Mouse (Mus musculus) thymus, postnatal 25 days (tissue): ENCODE measurements around the gene Ak5.
"Not testable (repeated sequence)": the region's sequence is repeated elsewhere in the genome, so short reads cannot be mapped to it uniquely, and the experiment has no call there.

Source experiments
- DNase-seq: peaks from one replicate; pipeline ENCODE4 v3.0.0; 2022

The Ak5 gene

GRCm38 (mm10) chr3:152470347-152470746 is 197.8 kb downstream of the Ak5 start:
- DNase-seq, result no peak

- no peak for DNase-seq
These were observed 198.5 kb downstream of the Ak5 start for GRCm38 (mm10) chr3:152469423-152470200.

GRCm38 (mm10) chr3:152468569-152469041 is 199.6 kb downstream of the Ak5 start:
- DNase-seq, result no peak

- no peak for DNase-seq
These were observed 200.1 kb downstream of the Ak5 start for GRCm38 (mm10) chr3:152468032-152468431.

DNA sequence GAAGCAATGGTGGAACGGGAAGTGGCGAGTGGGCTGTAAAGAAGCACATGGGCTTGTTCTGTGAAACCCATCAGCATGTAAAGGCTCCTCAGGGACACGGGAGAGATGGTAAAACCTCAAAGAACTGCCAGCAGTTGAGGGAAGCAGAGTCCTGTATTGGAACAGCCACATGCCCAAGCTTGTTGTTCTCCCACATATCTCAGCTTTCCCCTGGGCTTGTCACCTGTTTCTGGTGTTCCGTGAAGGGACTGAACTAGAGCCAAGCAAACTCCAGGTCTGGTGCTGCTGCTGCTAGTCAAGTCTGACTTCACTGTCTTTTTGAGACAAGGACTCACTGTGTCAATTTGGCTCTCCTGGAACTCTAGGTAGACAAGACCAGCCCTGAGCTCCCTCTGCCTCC is 200.8 kb downstream of the Ak5 start:
- no peak for DNase-seq

- no peak for DNase-seq
These were observed 201.3 kb downstream of the Ak5 start for GRCm38 (mm10) chr3:152466849-152467248.

DNA sequence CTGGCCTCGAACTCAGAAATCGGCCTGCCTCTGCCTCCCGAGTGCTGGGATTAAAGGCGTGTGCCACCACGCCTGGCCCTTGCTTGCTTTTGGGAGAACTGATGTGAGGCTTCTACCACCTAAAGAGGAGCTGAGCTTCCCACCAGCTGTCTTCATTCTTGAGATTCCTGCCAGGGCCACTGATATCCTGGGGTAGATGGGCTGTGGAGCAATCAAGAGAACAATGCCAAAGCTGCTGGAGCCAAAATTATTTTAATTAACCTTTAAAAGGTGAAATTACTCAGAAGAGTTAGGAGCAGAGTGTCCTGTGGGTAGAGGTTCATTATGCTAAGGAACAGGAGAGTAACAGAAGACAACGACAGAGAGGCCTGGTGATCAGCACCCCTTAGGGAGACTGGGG is 202.8 kb downstream of the Ak5 start:
- DNase-seq, result no peak

DNA sequence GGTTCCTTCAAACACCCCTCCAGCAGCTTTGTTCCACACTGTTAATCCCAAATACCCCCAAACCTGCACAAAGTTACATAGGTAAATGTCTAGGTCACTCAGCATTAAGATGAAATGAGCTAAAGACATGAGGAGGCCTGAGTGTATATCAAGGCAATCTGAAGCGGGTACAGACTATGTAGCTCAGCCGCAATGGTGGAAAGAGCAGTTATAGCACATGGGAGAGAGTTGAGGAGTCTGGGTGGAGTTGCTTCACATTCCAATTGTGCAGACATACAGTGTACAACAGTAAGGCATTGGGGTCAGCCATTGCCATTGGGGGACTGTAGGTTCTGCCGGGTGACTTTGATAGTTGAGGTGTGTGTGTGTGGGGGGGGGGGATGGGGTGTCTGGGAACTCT is 203.7 kb downstream of the Ak5 start:
- no peak for DNase-seq

DNA sequence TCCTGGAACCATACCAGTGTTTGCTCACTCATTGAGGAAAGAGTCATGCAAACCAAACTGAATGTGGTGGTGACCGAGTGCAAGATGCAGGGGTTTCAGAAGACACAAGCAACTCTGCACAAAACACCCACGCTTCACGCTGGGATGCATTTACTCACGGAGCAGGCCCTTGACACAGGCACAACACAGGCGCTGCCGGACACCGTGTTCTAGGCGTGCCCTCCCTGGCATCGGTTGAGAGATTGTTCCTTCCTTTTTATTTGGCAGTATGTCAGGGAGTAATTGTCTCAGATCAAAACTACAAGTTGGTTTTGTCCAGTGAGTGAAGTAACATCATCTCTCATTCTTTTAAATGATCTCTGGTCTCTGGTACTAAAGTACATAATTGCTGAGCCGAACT is 205.3 kb downstream of the Ak5 start:
- no peak for DNase-seq

- no peak for DNase-seq
These were observed 206.1 kb downstream of the Ak5 start for GRCm38 (mm10) chr3:152462038-152462547.

DNA sequence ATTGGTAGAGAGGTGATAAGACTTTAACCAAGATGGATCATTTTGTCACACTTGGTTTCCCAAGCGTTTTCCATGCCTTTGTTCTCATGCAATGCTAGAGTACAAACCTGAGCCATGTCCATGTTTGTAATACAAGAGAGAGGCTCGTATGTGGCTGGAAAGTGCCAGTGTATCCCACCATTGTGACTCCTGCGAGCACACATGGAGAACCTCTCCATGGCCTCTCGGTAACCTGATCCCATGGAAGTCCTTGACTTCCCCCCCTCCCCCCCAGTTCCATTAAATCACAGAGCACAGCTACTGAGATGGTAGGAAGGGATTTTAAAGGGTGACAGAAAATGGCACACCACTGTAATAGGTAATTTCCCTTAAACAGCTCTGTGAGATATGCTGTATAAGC is 207.4 kb downstream of the Ak5 start:
- no peak for DNase-seq

DNA sequence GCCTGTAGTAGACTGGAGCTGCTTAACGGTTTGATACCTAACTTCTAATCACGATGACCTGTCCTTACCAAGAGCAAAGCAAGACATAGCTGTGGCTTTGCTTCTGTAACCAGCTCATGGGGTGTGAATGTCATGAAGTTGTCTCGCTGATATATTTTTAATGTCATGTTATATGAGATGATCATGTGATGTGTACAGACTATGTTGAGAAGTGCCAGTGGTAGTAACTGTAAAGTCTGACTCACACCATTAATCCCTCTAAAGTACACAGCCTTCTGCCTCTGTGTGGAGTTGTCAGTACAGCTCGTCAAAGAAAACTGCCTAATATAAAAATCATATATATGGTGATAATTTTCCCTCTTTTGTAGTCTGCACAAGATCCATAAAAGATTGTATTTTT is 209.3 kb downstream of the Ak5 start:
- not testable (repeated sequence) for DNase-seq

DNA sequence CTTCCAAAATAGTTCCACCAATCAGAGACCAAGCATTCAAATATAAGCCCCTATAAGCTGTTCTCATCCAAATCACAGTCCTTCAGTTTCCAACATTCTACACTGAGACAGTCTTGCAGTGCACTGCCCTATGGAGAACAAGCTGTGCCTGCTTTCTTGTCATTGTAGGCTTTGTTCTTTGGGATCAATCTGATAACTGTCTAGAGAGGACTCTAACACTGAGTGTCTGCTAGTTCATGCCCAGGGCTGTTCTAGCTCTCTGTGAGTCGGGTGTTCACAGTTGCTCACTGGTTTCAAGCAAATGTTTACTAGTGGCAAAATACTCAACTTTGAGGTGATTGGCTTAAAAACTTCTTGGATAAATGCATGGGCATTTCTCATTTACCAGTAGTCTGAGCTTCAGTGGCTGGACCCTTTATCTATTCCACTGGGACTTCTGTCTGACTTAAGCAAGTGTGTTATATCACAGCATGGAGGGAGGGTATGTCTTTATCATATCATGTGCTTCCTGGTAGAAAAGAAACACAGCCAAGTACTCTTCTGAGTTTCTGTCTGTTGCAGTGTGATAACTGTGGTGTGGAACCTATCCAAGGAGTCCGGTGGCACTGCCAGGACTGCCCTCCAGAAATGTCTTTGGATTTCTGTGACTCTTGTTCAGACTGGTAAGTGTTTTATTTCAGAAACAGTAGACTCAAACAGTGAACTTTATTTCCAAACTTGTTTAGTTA is 210.7 kb downstream of the Ak5 start:
- no peak for DNase-seq

- no peak for DNase-seq
These were observed 215.0 kb downstream of the Ak5 start for GRCm38 (mm10) chr3:152453163-152453562.

- no peak for DNase-seq
These were observed 221.2 kb downstream of the Ak5 start for GRCm38 (mm10) chr3:152446966-152447365.

GRCm38 (mm10) chr3:152444114-152444513 is 224.0 kb downstream of the Ak5 start:
- no peak for DNase-seq

- no peak for DNase-seq
These were observed 225.4 kb downstream of the Ak5 start for GRCm38 (mm10) chr3:152442795-152443194.

DNA sequence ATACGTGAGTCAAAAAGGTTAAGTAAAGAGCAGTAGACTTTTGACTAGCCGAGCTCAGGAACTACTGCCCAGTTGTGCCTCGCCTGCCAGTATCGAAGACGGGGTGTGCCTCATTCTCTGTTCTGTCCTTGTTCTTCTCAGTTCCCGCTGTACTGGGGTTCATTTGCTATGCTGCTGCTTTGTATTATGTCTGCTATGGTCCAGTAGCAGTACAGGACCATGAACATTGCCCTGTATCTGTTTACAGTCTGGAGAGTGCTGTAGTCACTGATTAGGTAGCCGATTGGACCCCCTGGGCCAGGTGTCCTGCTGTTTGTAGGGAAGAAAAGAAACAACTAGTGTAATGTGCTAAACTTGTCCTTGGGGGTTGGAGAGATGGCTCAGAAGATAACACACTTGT is 230.1 kb downstream of the Ak5 start:
- DNase-seq, result no peak

DNA sequence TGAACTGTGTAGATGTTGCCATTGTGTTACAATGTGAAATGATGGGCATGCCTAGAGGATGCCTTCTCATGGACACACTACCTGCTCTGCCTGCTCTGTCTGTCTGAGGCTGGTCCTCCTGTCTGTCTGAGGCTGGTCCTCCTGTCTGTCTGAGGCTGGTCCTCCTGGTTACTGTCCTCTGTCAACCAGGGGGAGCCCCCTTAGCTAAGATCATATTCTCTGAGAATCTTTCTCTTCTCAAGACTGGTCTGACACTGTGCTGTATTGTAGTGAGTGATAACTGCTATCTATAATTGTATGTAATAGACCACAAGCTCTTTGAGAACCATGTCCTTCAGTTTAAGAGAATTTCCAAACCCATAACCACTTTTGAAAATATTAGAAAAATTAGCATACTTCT is 232.6 kb downstream of the Ak5 start:
- DNase-seq, result no peak

DNA sequence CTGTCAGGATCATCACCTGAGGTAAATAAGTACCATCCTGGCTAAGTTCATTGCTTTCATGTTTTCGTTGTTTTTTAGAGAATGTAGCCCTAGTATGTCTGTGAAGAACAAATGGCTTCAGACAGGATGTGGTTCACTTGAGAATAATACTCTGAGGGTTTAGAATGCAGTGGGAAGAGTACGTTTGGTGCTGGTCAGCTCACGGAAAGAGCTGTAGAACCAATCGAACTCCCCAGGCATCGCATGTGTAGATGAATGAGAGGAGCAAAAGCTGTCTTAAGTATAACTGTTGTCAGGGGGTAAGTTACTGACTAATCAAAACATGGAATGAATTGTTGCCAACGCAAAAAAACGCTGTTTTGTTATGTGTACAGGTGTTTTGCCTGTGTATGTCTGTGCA is 235.5 kb downstream of the Ak5 start:
- DNase-seq, result no peak

DNA sequence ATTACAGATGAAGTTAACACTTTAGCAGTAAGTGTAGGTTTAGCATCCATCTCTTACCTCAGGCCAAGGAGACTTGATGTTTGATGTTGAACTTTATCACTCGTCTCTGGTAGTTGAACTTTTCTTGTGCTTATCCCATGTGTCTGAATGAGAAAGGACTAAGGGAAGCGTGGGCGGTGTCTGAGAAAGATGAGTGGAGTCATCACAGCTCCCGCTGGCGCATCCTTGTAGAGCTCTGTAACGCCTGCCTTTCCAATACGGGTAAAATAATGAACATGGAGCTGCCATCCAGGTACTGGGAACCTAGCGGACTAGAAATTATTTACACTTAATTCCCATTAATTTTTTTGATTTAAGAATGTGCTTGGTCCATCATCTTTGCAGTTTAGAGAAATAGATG is 239.2 kb downstream of the Ak5 start:
- no peak for DNase-seq
